Mouse (Mus musculus): Measurements from ENCODE around the gene Shb. TPM values are rescaled to one million over a fixed set of nuclear protein-coding genes. Genes with fewer than 3 reads are reported as not detected.

The Shb gene
- total RNA-seq, 2 experiments from 2014 or later, result 15.4 to 16.6 TPM

- no peak for DNase-seq
Observed at GRCm38 (mm10) chr4:45503816-45504215, 28.5 kb downstream of the Shb start.

- no peak for DNase-seq
Observed at GRCm38 (mm10) chr4:45503380-45503779, 28.9 kb downstream of the Shb start.

- no peak for DNase-seq
Observed at GRCm38 (mm10) chr4:45502002-45502401, 30.3 kb downstream of the Shb start.

- DNase-seq, result no peak
Observed at GRCm38 (mm10) chr4:45500381-45500780, 31.9 kb downstream of the Shb start.

GRCm38 (mm10) chr4:45499556-45499955 is 32.7 kb downstream of the Shb start:
- no peak for DNase-seq

GRCm38 (mm10) chr4:45499081-45499480 is 33.2 kb downstream of the Shb start:
- DNase-seq, result no peak

- DNase-seq, result no peak
Observed at GRCm38 (mm10) chr4:45498345-45498744, 33.9 kb downstream of the Shb start.

- no peak for DNase-seq
Observed at GRCm38 (mm10) chr4:45497282-45497681, 35.0 kb downstream of the Shb start.

- no peak for DNase-seq
Observed at GRCm38 (mm10) chr4:45495531-45496201, 36.6 kb downstream of the Shb start.

GRCm38 (mm10) chr4:45493786-45494400 is 38.4 kb downstream of the Shb start:
- no peak for DNase-seq

GRCm38 (mm10) chr4:45493118-45493517 is 39.2 kb downstream of the Shb start:
- DNase-seq, result no peak

GRCm38 (mm10) chr4:45492681-45493081 is 39.6 kb downstream of the Shb start:
- no peak for DNase-seq

- no peak for DNase-seq
Observed at GRCm38 (mm10) chr4:45491685-45492601, 40.3 kb downstream of the Shb start.

GRCm38 (mm10) chr4:45491119-45491679 is 41.1 kb downstream of the Shb start:
- no peak for DNase-seq

GRCm38 (mm10) chr4:45490036-45490752 is 42.1 kb downstream of the Shb start:
- no peak for DNase-seq

GRCm38 (mm10) chr4:45489141-45490035 is 42.9 kb downstream of the Shb start:
- no peak for DNase-seq

GRCm38 (mm10) chr4:45487681-45488081 is 44.6 kb downstream of the Shb start:
- no peak for DNase-seq

- no peak for DNase-seq
Observed at GRCm38 (mm10) chr4:45485024-45485423, 47.2 kb downstream of the Shb start.

- no peak for DNase-seq
Observed at GRCm38 (mm10) chr4:45483271-45484245, 48.7 kb downstream of the Shb start.

- DNase-seq, result no peak
Observed at GRCm38 (mm10) chr4:45482271-45482670, 50.0 kb downstream of the Shb start.
